Mouse (Mus musculus) right cerebral cortex, postnatal 25 days (tissue): ENCODE data around the gene Neurod4.
"Not testable (repeated sequence)": the region's sequence is repeated elsewhere in the genome, so short reads cannot be mapped to it uniquely, and the experiment has no call there.

Experiments
- DNase-seq: peaks from one replicate; pipeline ENCODE4 v3.0.0; 2022

The Neurod4 gene

DNA sequence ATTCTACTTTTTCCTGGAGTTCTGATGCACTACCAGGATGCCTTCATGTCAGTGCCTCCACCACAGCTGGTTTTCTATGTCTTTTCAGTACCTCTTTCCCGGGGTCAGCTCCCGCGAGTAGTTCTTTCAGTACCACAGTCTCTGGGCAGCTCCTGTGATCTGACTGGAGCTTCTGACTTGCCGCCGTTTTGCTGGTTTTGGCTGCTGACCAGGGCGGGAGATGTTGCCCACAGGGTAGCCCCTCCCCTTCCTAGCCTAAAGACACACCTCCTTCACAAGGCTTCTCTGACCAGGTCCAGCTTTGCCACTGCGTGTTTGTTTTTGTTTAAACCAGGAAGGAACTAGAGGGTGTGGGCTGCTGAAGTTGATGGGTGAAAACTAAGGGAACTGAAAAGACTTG, at the start of gene Neurod4:
Gene Neurod4, minus strand, starts transcription at position 175 of the 400 bp plus-strand sequence.
- DNase-seq = no peak

- DNase-seq = no peak
Observed at GRCm38 (mm10) chr10:130324243-130324642, 44.2 kb upstream of the Neurod4 start.

- no peak for DNase-seq
Observed at GRCm38 (mm10) chr10:130322637-130323036, 42.6 kb upstream of the Neurod4 start, which contains the start of gene Tespa1. Tespa1 (plus strand) TSS chr10:130322870.

GRCm38 (mm10) chr10:130322062-130322461, 42.0 kb upstream of the Neurod4 start:
- no peak for DNase-seq

- no peak for DNase-seq
Observed at GRCm38 (mm10) chr10:130320715-130321114, 40.7 kb upstream of the Neurod4 start.

DNA sequence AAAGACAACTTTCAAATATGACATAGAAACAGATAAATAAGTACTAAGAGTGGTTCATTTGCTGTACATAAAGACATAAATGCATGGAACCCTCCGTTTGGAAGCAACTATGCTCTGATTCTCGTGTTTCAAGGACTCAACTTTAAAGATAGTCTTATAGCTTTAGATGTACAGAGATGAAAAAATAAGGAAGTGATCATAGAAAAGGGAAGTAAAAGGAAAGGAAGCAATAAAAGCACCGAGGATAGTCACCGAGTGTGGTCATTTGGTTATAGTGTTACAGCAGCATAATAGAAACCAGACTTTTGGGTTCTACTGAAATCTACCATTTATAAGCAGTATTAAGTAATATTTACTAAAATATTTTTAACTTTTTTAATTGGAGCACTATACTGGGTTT, 38.7 kb upstream of the Neurod4 start:
- DNase-seq = no peak

- no peak for DNase-seq
Observed at GRCm38 (mm10) chr10:130315846-130316245, 35.8 kb upstream of the Neurod4 start.

GRCm38 (mm10) chr10:130314110-130314829, 34.2 kb upstream of the Neurod4 start:
- no peak for DNase-seq

- DNase-seq = no peak
Observed at GRCm38 (mm10) chr10:130313531-130313930, 33.5 kb upstream of the Neurod4 start.

GRCm38 (mm10) chr10:130311534-130312227, 31.6 kb upstream of the Neurod4 start:
- DNase-seq = no peak

- not testable (repeated sequence) for DNase-seq
Observed at GRCm38 (mm10) chr10:130304138-130304537, 24.1 kb upstream of the Neurod4 start.

DNA sequence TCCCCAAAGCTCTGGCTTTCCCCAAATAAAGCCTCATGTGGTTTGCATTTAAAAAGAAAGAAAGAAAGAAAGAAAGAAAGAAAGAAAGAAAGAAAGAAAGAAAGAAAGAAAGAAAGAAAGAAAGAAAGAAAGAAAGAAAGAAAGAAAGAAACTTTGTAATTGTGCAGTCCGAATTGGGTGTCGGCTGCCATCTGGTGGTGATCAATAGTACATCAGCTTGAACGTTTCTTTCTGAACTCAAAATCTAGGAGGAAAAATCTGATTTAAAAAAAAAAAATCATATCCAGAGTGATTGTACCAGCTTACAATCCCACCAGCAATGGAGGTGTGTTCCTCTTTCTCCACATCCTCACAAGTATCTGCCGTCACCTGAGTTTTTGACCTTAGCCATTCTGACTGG, 18.7 kb upstream of the Neurod4 start:
- DNase-seq = not testable (repeated sequence)

- no peak for DNase-seq
Observed at GRCm38 (mm10) chr10:130293741-130294408, 13.8 kb upstream of the Neurod4 start.

- no peak for DNase-seq
Observed at GRCm38 (mm10) chr10:130288007-130288406, 8.0 kb upstream of the Neurod4 start.

- DNase-seq = peak; percentile 7
Observed at GRCm38 (mm10) chr10:130287201-130287600, 7.2 kb upstream of the Neurod4 start.

GRCm38 (mm10) chr10:130281982-130282449, 2.0 kb upstream of the Neurod4 start:
- DNase-seq = no peak

- DNase-seq = no peak
Observed at GRCm38 (mm10) chr10:130276496-130276895, 3.5 kb downstream of the Neurod4 start.

- DNase-seq = no peak
Observed at GRCm38 (mm10) chr10:130275759-130276158, 4.3 kb downstream of the Neurod4 start.

DNA sequence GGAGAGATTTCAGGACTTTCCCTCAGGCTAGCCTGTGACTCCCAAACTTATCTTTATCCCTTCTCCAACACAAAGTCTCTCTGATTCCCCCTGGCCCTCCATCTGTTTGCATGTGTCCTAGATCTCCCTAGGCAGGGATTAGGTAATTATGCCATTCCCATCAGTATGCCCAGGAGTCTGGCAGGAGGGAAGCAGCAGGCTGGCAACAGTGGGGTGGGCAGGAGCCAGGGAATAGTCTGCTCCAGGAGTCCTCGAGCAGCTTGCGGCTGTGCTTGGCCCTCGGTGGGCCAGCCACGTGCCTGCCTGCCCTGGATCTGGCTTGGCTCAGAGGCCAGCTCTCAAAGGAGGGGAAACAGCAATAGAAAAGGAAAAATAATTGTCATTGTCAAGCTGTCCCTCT, 16.8 kb downstream of the Neurod4 start:
- DNase-seq = peak; percentile 14

- DNase-seq = no peak
Observed at GRCm38 (mm10) chr10:130259483-130259882, 20.6 kb downstream of the Neurod4 start.

DNA sequence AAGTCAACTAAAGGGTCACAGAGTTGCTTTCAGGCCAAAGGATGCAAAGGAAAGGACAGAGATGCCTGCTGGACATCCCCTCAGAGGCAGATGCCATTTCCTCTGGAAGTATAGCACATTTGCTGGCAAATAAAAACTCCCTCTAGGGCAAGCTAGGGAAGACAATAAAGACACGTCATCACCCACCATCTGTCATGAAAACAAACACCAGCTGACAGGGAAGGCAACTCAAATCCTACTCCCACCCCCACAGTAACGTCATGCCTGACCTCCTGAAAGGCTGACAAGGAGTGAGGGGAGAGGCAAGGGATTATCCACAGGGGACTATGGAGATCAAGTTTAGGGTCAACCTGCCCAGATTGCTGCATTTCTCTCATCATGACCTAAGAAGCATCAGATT, 35.8 kb downstream of the Neurod4 start:
- DNase-seq = no peak

GRCm38 (mm10) chr10:130238318-130239209, 41.5 kb downstream of the Neurod4 start:
- DNase-seq = no peak

DNA sequence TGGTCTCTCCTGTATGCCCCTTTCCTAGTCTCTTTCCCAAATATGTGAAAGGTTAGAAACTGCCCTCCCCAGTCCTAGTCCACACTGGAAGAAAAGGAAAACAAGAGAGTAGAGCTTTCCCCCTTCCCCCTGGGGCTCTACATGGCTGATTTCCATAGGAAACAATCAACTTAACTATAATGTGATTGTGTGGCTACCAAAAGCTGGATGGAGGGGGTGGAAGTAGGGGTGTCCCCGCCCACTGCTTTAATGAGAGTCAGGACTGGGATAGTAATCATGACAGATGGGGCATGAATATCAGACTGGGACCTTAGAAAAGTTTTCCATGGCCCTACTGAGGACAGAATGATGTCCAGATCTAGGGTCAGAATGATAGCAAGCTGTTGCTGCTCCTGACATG, 45.5 kb downstream of the Neurod4 start:
- no peak for DNase-seq
